Mouse (Mus musculus): Measurements from ENCODE around the gene Polg2. TPM values are rescaled to one million over a fixed set of nuclear protein-coding genes. Genes with fewer than 3 reads are reported as not detected.
"Not testable (repeated sequence)": the region's sequence is repeated elsewhere in the genome, so short reads cannot be mapped to it uniquely, and the experiment has no call there.

The Polg2 gene
- total RNA-seq (2021) = 1 to 10 TPM; 3.1 to 3.2 TPM
- long read RNA-seq, experiment 1, partial matches to known transcripts = 1 of 4 reads
- long read RNA-seq, experiment 1, other reads (novel, unspliced or antisense) = 2 of 4 reads
- long read RNA-seq, experiment 2, partial matches to known transcripts = 0 of 1 reads
- long read RNA-seq, experiment 2, other reads (novel, unspliced or antisense) = 1 of 1 reads

GRCm38 (mm10) chr11:106779388-106780088, at the start of gene Polg2:
Gene Polg2, minus strand, starts transcription at chr11:106779537.
- DNase-seq = peak; percentile 84 to 88
- intact Hi-C loops (cut with DNase I) = no loop called here

- DNase-seq = no peak
- intact Hi-C loops (cut with DNase I) = no loop called here
These were observed 48.7 kb upstream of the Polg2 start for GRCm38 (mm10) chr11:106828079-106828478.

- DNase-seq = no peak
- intact Hi-C loops (cut with DNase I) = no loop called here
These were observed 45.1 kb upstream of the Polg2 start for GRCm38 (mm10) chr11:106824403-106824802.

GRCm38 (mm10) chr11:106823741-106824140, 44.4 kb upstream of the Polg2 start:
- intact Hi-C loops (cut with DNase I) = no loop called here
- no peak for DNase-seq

GRCm38 (mm10) chr11:106822911-106823310, 43.6 kb upstream of the Polg2 start:
- intact Hi-C loops (cut with DNase I) = no loop called here
- no peak for DNase-seq

GRCm38 (mm10) chr11:106822491-106822890, 43.2 kb upstream of the Polg2 start:
- intact Hi-C loops (cut with DNase I) = no loop called here
- no peak for DNase-seq

GRCm38 (mm10) chr11:106821397-106821796, 42.1 kb upstream of the Polg2 start:
- no peak for DNase-seq
- intact Hi-C loops (cut with DNase I) = no loop called here

GRCm38 (mm10) chr11:106820972-106821371, 41.6 kb upstream of the Polg2 start:
- intact Hi-C loops (cut with DNase I) = no loop called here
- DNase-seq = peak; percentile 27 to 60

GRCm38 (mm10) chr11:106820252-106820651, 40.9 kb upstream of the Polg2 start:
- no peak for DNase-seq
- intact Hi-C loops (cut with DNase I) = no loop called here

GRCm38 (mm10) chr11:106819595-106819994, 40.3 kb upstream of the Polg2 start:
- no peak for DNase-seq
- intact Hi-C loops (cut with DNase I) = no loop called here

GRCm38 (mm10) chr11:106818341-106818740, 39.0 kb upstream of the Polg2 start:
- no peak for DNase-seq
- intact Hi-C loops (cut with DNase I) = no loop called here

GRCm38 (mm10) chr11:106817808-106818207, 38.5 kb upstream of the Polg2 start:
- intact Hi-C loops (cut with DNase I) = no loop called here
- DNase-seq = no peak

- intact Hi-C loops (cut with DNase I) = no loop called here
- no peak for DNase-seq
These were observed 37.8 kb upstream of the Polg2 start for GRCm38 (mm10) chr11:106817156-106817555.

GRCm38 (mm10) chr11:106816316-106816715, 37.0 kb upstream of the Polg2 start:
- intact Hi-C loops (cut with DNase I) = no loop called here
- DNase-seq = no peak

- DNase-seq = no peak
- intact Hi-C loops (cut with DNase I) = no loop called here
These were observed 36.4 kb upstream of the Polg2 start for GRCm38 (mm10) chr11:106815761-106816160.

- intact Hi-C loops (cut with DNase I) = no loop called here
- DNase-seq = no peak
These were observed 36.0 kb upstream of the Polg2 start for GRCm38 (mm10) chr11:106815331-106815730.

- no peak for DNase-seq
- intact Hi-C loops (cut with DNase I) = no loop called here
These were observed 35.4 kb upstream of the Polg2 start for GRCm38 (mm10) chr11:106814601-106815320.

GRCm38 (mm10) chr11:106812410-106813136, 33.2 kb upstream of the Polg2 start:
- intact Hi-C loops (cut with DNase I) = no loop called here
- no peak for DNase-seq

- DNase-seq; intact Hi-C loops (cut with DNase I): not testable (repeated sequence)
These were observed 28.1 kb upstream of the Polg2 start for GRCm38 (mm10) chr11:106807442-106807841.

GRCm38 (mm10) chr11:106802069-106802627, 22.8 kb upstream of the Polg2 start:
- intact Hi-C loops (cut with DNase I) = no loop called here
- no peak for DNase-seq

- no peak for DNase-seq
- intact Hi-C loops (cut with DNase I) = no loop called here
These were observed 16.3 kb upstream of the Polg2 start for GRCm38 (mm10) chr11:106795679-106796078.

Measured in gastrocnemius, postnatal 36 days (tissue).